Mouse (Mus musculus) lung, embryonic 14.5 days (tissue): Measurements from ENCODE around the gene Sycp2l. TPM values are rescaled to one million over a fixed set of nuclear protein-coding genes. Genes with fewer than 3 reads are reported as not detected.

Experiments used
- ATAC-seq: fragments of 200-750 bp; cut with Nextera tagmentation; 2 replicates; pipeline ENCODE4 v1.8.0; 2017; ENCODE audit warnings: mild to moderate bottlenecking, moderate TSS enrichment, moderate library complexity; ENCODE audit not compliant: insufficient read depth
- DNase-seq: peaks from one replicate; pipeline ENCODE4 v3.0.0-alpha.2; 2015
- H3K27ac ChIP-seq: fragments of 300-500 bp; sonication (generic); 2 replicates; pipeline ENCODE4 v1.5.1; 2014; ENCODE audit warnings: low read depth, mild to moderate bottlenecking, moderate library complexity
- H3K27me3 ChIP-seq: fragments of 300-500 bp; sonication (generic); 2 replicates; pipeline ENCODE4 v1.6.1; 2014; ENCODE audit warnings: low read length, control low read depth; ENCODE audit not compliant: insufficient read depth
- H3K36me3 ChIP-seq: fragments of 300-500 bp; sonication (generic); 2 replicates; pipeline ENCODE4 v1.6.1; 2014; ENCODE audit warnings: control low read depth; ENCODE audit not compliant: insufficient read depth
- H3K4me1 ChIP-seq: fragments of 300-500 bp; sonication (generic); 2 replicates; pipeline ENCODE4 v1.6.1; 2014; ENCODE audit warnings: antibody characterized with exemption, control low read depth; ENCODE audit not compliant: insufficient read depth
- H3K4me2 ChIP-seq: fragments of 300-500 bp; sonication (generic); 2 replicates; pipeline ENCODE4 v1.6.1; 2014; ENCODE audit warnings: mild to moderate bottlenecking
- H3K4me3 ChIP-seq: fragments of 300-500 bp; sonication (generic); 2 replicates; pipeline ENCODE4 v1.5.1; 2014; ENCODE audit warnings: low read depth, low read length
- H3K9ac ChIP-seq: fragments of 300-500 bp; sonication (generic); 2 replicates; pipeline ENCODE4 v1.6.1; 2014
- H3K9me3 ChIP-seq: fragments of 300-500 bp; sonication (generic); 2 replicates; pipeline ENCODE4 v1.6.1; 2016; ENCODE audit warnings: low read depth, low read length, control low read depth
- CTCF ChIP-seq: IDR thresholded peaks from 2 replicates; pipeline ENCODE4 v1.5.1; 2016; ENCODE audit warnings: antibody characterized with exemption, low read depth
- WGBS: fragments of 180-500 bp; shearing (Covaris S2); extraction: QIAGEN DNeasy Blood & Tissue Kit; methylation state at CpG from one replicate; pipeline ENCODE4 v1.1.7; 2014; 5-methylcytosine and 5-hydroxymethylcytosine counted together
- polyA plus RNA-seq: library from polyadenylated mRNA; unstranded; fragments of >200 nt; fragmentation: Nextera tagmentation; extraction: Ambion mirVana; gene quantifications from 2 replicates; pipeline ENCODE4 v1.2.1, GENCODE M21; 2014

Sycp2l gene
- polyA plus RNA-seq, 1 experiment from 2014 or later: not detected

GRCm38 (mm10) chr13:41079859-41080258, 34.2 kb upstream of the Sycp2l start:
- Histone ChIP-seq H3K27me3 (peaks cover 11% of the 10 kb centered on the region; the same call in 1 of the 2 replicates), H3K4me1 (no peaks in the 10 kb centered on the region; the same call in none of the 2 replicates), H3K4me2 (peak overlapping the region; percentile 79), H3K4me3 (no peak overlapping the region), H3K27ac (no peak overlapping the region), H3K36me3 (no peaks in the 10 kb centered on the region), H3K9ac (no peak overlapping the region), H3K9me3 (no peaks in the 10 kb centered on the region)
- no peak for TF ChIP-seq CTCF
- WGBS: 59% methylated on average over 5 of the region's 5 CpGs
- no peak for DNase-seq
- no peak for ATAC-seq

- no peaks in the 10 kb centered on the region for H3K9me3 ChIP-seq
- no peak overlapping the region for H3K4me3 ChIP-seq
- H3K9ac ChIP-seq: no peak overlapping the region
- no peak for TF ChIP-seq CTCF
- H3K4me2 ChIP-seq: no peak overlapping the region
- no peak for DNase-seq
- H3K27ac ChIP-seq: no peak overlapping the region
- no peak for ATAC-seq
- no peaks in the 10 kb centered on the region for H3K36me3 ChIP-seq
- H3K4me1 ChIP-seq: no peaks in the 10 kb centered on the region; the same call in none of the 2 replicates
- WGBS: 90% methylated on average over 6 of the region's 6 CpGs
- H3K27me3 ChIP-seq: peaks cover 11% of the 10 kb centered on the region; the same call in 1 of the 2 replicates
Measured at GRCm38 (mm10) chr13:41080700-41081099, 33.4 kb upstream of the Sycp2l start.

DNA sequence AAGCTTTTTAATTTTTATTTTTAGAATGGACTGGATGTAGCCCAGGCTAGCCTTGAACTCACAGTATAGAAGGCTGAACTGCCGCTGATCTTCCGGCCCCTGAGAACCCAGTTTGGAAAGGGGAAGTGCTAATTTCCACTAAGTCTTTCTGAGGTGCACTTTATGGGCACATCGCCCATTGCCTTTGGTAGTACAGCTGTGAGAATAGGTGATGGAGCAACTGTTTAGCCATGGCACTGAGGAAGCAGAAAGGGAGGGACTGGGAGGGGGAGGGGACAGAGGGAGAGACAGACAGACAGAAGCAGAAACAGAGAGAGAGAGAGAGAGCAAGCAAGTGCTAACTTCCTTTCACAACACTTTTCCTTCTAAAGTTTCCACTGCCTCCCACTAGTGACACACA, 29.6 kb upstream of the Sycp2l start:
- no peak overlapping the region for H3K9ac ChIP-seq
- no peaks in the 10 kb centered on the region for H3K27me3 ChIP-seq
- H3K4me1 ChIP-seq: no peaks in the 10 kb centered on the region
- H3K4me3 ChIP-seq: no peak overlapping the region
- no peaks in the 10 kb centered on the region for H3K36me3 ChIP-seq
- H3K27ac ChIP-seq: no peak overlapping the region
- DNase-seq (no peak), ATAC-seq (no peak)
- no peak overlapping the region for H3K4me2 ChIP-seq
- no peaks in the 10 kb centered on the region for H3K9me3 ChIP-seq
- no peak for TF ChIP-seq CTCF
- WGBS: 84% methylated on average over 3 of the region's 3 CpGs

DNA sequence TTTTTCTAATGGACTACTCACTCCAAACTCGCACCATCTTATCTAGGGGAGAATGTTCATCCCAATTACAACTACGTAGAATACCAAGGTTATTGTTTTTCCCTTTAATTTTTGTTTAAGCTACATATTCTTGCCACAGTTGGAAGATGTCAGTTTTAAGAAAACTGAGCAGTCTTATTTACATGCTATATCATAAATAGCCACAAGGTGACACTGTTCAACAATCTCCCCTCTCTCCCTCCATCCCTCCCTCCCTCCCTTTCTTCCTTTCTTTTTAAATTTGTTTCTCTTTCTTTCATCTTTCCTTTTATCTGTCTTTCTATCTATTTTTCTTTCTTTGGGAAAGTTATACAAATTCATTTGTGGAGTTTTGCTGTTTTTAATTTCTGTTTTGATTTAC, 29.0 kb upstream of the Sycp2l start:
- no peak overlapping the region for H3K9ac ChIP-seq
- ATAC-seq: no peak
- no peaks in the 10 kb centered on the region for H3K9me3 ChIP-seq
- no peaks in the 10 kb centered on the region for H3K27me3 ChIP-seq
- H3K4me1 ChIP-seq: no peaks in the 10 kb centered on the region
- WGBS: 18% methylated on average over 2 of the region's 2 CpGs
- TF ChIP-seq CTCF: peak; percentile 76
- DNase-seq: peak; percentile 68
- no peaks in the 10 kb centered on the region for H3K36me3 ChIP-seq
- H3K4me3 ChIP-seq: no peak overlapping the region
- H3K4me2 ChIP-seq: no peak overlapping the region
- no peak overlapping the region for H3K27ac ChIP-seq

DNA sequence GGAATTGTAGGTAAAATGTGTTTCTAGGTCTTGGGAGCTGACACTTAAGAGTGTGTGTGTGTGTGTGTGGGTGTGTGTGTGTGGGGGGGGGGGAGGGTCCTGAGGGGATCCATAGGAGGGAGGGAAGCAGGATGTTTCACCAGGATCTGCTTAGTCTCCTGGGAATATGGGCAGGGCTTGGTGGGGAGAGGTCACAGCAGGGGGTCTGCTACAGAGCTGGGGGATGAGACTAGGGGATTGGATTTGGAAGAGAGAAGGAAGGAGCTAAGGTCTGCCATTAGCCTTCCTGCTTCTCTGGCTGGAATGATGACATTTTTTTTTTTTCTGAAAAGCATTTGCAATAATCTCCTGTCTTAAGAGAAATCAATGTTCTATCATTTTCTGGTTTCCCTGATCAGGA, 25.4 kb upstream of the Sycp2l start:
- Histone ChIP-seq H3K27me3 (peaks cover 15% of the 10 kb centered on the region; the same call in 1 of the 2 replicates), H3K9ac (no peak overlapping the region), H3K9me3 (no peaks in the 10 kb centered on the region), H3K4me2 (no peak overlapping the region), H3K4me3 (no peak overlapping the region), H3K36me3 (no peaks in the 10 kb centered on the region), H3K4me1 (no peaks in the 10 kb centered on the region), H3K27ac (no peak overlapping the region)
- ATAC-seq (no peak), DNase-seq (no peak)
- no peak for TF ChIP-seq CTCF

GRCm38 (mm10) chr13:41091271-41091670, 22.8 kb upstream of the Sycp2l start:
- no peaks in the 10 kb centered on the region for H3K4me1 ChIP-seq
- no peak overlapping the region for H3K9ac ChIP-seq
- no peak for ATAC-seq
- peaks cover 15% of the 10 kb centered on the region; the same call in 1 of the 2 replicates for H3K27me3 ChIP-seq
- DNase-seq: no peak
- no peak for TF ChIP-seq CTCF
- H3K36me3 ChIP-seq: no peaks in the 10 kb centered on the region
- 4% methylated on average over 10 of the region's 10 CpGs for WGBS
- no peaks in the 10 kb centered on the region for H3K9me3 ChIP-seq
- peak overlapping the region; percentile 41 for H3K4me2 ChIP-seq
- H3K27ac ChIP-seq: no peak overlapping the region
- H3K4me3 ChIP-seq: 0 out of 2 replicates have a peak overlapping the region, but pooled peaks have one; percentile 8

DNA sequence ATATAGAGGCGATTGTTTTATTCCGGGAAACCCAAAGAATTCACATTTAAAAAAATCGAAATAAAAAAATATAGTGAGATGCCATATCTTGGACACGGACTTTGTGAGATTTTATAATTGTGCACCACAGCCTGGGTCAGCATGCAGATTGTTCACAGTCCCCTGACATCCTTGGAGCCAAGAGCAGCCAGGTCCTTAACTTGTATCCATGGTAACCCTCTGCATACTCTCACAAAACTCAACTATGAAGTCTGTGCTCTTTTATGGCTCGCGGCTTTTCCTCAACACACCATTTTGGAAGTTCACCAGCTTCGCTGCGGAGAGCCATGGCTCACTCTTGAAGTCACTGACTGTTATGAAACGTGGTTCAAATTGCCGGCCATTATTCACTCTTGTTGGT, 19.9 kb upstream of the Sycp2l start:
- H3K9ac ChIP-seq: no peak overlapping the region
- DNase-seq (peak; percentile 31), ATAC-seq (no peak)
- no peaks in the 10 kb centered on the region for H3K36me3 ChIP-seq
- no peaks in the 10 kb centered on the region for H3K9me3 ChIP-seq
- no peak overlapping the region for H3K27ac ChIP-seq
- no peak for TF ChIP-seq CTCF
- WGBS: 67% methylated on average over 10 of the region's 10 CpGs
- H3K4me2 ChIP-seq: no peak overlapping the region
- H3K27me3 ChIP-seq: peaks cover 15% of the 10 kb centered on the region; the same call in 1 of the 2 replicates
- no peaks in the 10 kb centered on the region for H3K4me1 ChIP-seq
- no peak overlapping the region for H3K4me3 ChIP-seq
